Mouse (Mus musculus) small intestine, adult 2 months (tissue): Measurements from ENCODE around the gene 4933424G06Rik.

ENCODE experiments used
- CTCF ChIP-seq: fragments of 200-500 bp; IDR thresholded peaks from 2 replicates; pipeline ENCODE4 v1.5.1; 2012; ENCODE audit warnings: low read depth, mild to moderate bottlenecking, control low read depth, inconsistent platforms, low read length, moderate library complexity, mixed read lengths; ENCODE audit not compliant: insufficient replicate concordance, insufficient read length; ENCODE audit errors: extremely low read depth
- POLR2A ChIP-seq: fragments of 200-500 bp; IDR thresholded peaks from 2 replicates; pipeline ENCODE4 v1.6.1; 2012; ENCODE audit warnings: low read depth, mild to moderate bottlenecking, control low read depth, inconsistent platforms, low read length, moderate library complexity

DNA sequence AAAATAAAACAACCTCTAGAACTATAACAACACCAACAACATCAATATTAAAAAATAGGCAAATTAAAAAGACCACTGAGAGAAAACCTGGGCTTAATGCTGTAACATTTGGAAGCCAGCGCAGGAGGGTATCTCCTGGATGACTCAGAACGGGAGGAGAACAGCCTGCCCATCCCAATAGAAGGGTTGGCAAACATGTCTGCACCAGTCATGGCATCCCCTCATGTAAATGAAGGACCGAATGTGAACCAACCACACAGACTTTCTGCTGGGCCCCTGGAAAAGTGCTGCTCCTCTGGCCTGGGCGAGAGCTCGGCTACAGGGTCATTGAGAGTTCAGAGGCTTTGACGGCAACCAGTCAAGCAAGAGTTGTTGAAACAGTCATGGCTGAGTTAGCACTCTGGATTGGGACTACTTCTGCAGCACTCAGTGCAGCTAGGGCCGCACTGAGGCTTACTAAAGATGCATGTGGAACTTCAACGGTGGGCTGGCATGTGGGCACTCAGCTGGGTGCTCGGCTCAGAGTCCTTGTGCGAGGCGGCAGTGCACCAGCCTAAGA is 44.7 kb upstream of the 4933424G06Rik start:
- TF ChIP-seq POLR2A: no peak
- no peak for TF ChIP-seq CTCF
